Mouse (Mus musculus) forebrain, embryonic 11.5 days (tissue): Measurements from ENCODE around the gene Atg2a. TPM values are rescaled to one million over a fixed set of nuclear protein-coding genes. Genes with fewer than 3 reads are reported as not detected.

ENCODE experiments used
- ATAC-seq: fragments of 200-750 bp; cut with Nextera tagmentation; replicated peaks from 2 replicates; pipeline ENCODE4 v1.8.0; 2017; ENCODE audit warnings: moderate TSS enrichment; ENCODE audit not compliant: low FRiP score
- DNase-seq: peaks from one replicate; pipeline ENCODE4 v3.0.0-alpha.2; 2017; ENCODE audit warnings: low spot score
- H3K27ac ChIP-seq: fragments of 300-500 bp; sonication (generic); 2 replicates; pipeline ENCODE4 v1.5.1; 2014; ENCODE audit warnings: low read depth, low read length
- H3K27me3 ChIP-seq: fragments of 300-500 bp; sonication (generic); 2 replicates; pipeline ENCODE4 v1.6.1; 2014; ENCODE audit warnings: mild to moderate bottlenecking, low read length, mixed read lengths; ENCODE audit not compliant: control insufficient read depth, insufficient read depth
- H3K36me3 ChIP-seq: fragments of 300-500 bp; sonication (generic); 2 replicates; pipeline ENCODE4 v1.6.1; 2014; ENCODE audit warnings: mild to moderate bottlenecking, low read length, moderate library complexity, mixed read lengths; ENCODE audit not compliant: control insufficient read depth, insufficient read depth
- H3K4me1 ChIP-seq: fragments of 300-500 bp; sonication (generic); replicated peaks from 2 replicates; pipeline ENCODE4 v1.6.1; 2014; ENCODE audit warnings: low read length, mixed read lengths; ENCODE audit not compliant: control insufficient read depth, insufficient read depth
- H3K4me2 ChIP-seq: fragments of 300-500 bp; sonication (generic); 2 replicates; pipeline ENCODE4 v1.6.1; 2014; ENCODE audit warnings: low read depth, mild to moderate bottlenecking, low read length, moderate library complexity, mixed read lengths; ENCODE audit not compliant: severe bottlenecking
- H3K4me3 ChIP-seq: fragments of 300-500 bp; sonication (generic); 2 replicates; pipeline ENCODE4 v1.5.1; 2014; ENCODE audit warnings: low read depth, low read length
- H3K9ac ChIP-seq: fragments of 300-500 bp; sonication (generic); 2 replicates; pipeline ENCODE4 v1.6.1; 2014; ENCODE audit warnings: low read length
- H3K9me3 ChIP-seq: fragments of 300-500 bp; sonication (generic); 2 replicates; pipeline ENCODE4 v1.6.1; 2016; ENCODE audit warnings: low read length, mixed read lengths; ENCODE audit not compliant: control insufficient read depth
- WGBS: fragments of 180-500 bp; shearing (Covaris S2); extraction: QIAGEN DNeasy Blood & Tissue Kit; methylation state at CpG from one replicate; pipeline ENCODE4 v1.1.7; 2014; 5-methylcytosine and 5-hydroxymethylcytosine counted together
- polyA plus RNA-seq: library from polyadenylated mRNA; unstranded; fragments of >200 nt; fragmentation: Nextera tagmentation; extraction: Ambion mirVana; gene quantifications from 2 replicates; pipeline ENCODE4 v1.2.1, GENCODE M21; 2014

Atg2a gene
- polyA plus RNA-seq, 1 experiment from 2014 or later = 12.3 TPM

GRCm38 (mm10) chr19:6230411-6230810 lies 11.1 kb upstream of the Atg2a start:
- Histone ChIP-seq H3K9ac (no peak overlapping the region), H3K27me3 (no peaks in the 10 kb centered on the region), H3K9me3 (no peaks in the 10 kb centered on the region), H3K4me3 (no peak overlapping the region), H3K4me2 (no peak overlapping the region), H3K4me1 (peaks cover 7% of the 10 kb centered on the region; the same call in 1 of the 2 replicates), H3K27ac (no peak overlapping the region), H3K36me3 (no peaks in the 10 kb centered on the region; the same call in 1 of the 2 replicates)
- 91% methylated on average over 4 of the region's 4 CpGs for WGBS
- ATAC-seq = no peak
- no peak for DNase-seq

GRCm38 (mm10) chr19:6231036-6231435 lies 10.4 kb upstream of the Atg2a start:
- no peak overlapping the region for H3K4me2 ChIP-seq
- DNase-seq (no peak), ATAC-seq (no peak)
- 89% methylated on average over 2 of the region's 2 CpGs for WGBS
- H3K4me1 ChIP-seq = peaks cover 7% of the 10 kb centered on the region; the same call in 1 of the 2 replicates
- H3K27me3 ChIP-seq = no peaks in the 10 kb centered on the region
- H3K9me3 ChIP-seq = no peaks in the 10 kb centered on the region
- no peak overlapping the region for H3K9ac ChIP-seq
- H3K4me3 ChIP-seq = no peak overlapping the region
- no peak overlapping the region for H3K27ac ChIP-seq
- H3K36me3 ChIP-seq = no peaks in the 10 kb centered on the region; the same call in 1 of the 2 replicates

GRCm38 (mm10) chr19:6233647-6234046 lies 7.8 kb upstream of the Atg2a start:
- no peaks in the 10 kb centered on the region; the same call in 1 of the 2 replicates for H3K36me3 ChIP-seq
- H3K4me1 ChIP-seq = peaks cover 7% of the 10 kb centered on the region; the same call in 1 of the 2 replicates
- no peaks in the 10 kb centered on the region for H3K27me3 ChIP-seq
- WGBS = 88% methylated on average over 16 of the region's 16 CpGs
- no peak overlapping the region for H3K4me3 ChIP-seq
- H3K4me2 ChIP-seq = no peak overlapping the region
- H3K9ac ChIP-seq = no peak overlapping the region
- no peaks in the 10 kb centered on the region for H3K9me3 ChIP-seq
- DNase-seq = no peak
- no peak for ATAC-seq
- no peak overlapping the region for H3K27ac ChIP-seq

- Histone ChIP-seq H3K9me3 (no peaks in the 10 kb centered on the region), H3K27ac (no peak overlapping the region), H3K36me3 (no peaks in the 10 kb centered on the region; the same call in 1 of the 2 replicates), H3K4me1 (peaks cover 7% of the 10 kb centered on the region; the same call in 1 of the 2 replicates), H3K4me3 (peak overlapping the region; percentile 67), H3K9ac (peak overlapping the region; percentile 61), H3K4me2 (peak overlapping the region; percentile 66), H3K27me3 (no peaks in the 10 kb centered on the region)
- WGBS = 68% methylated on average over 11 of the region's 11 CpGs
- ATAC-seq (no peak), DNase-seq (no peak)
These were observed 7.0 kb upstream of the Atg2a start for GRCm38 (mm10) chr19:6234337-6235083.

GRCm38 (mm10) chr19:6235084-6236052 lies 6.1 kb upstream of the Atg2a start, which contains the start of gene Ppp2r5b:
Ppp2r5b (minus strand) TSS chr19:6235872.
- DNase-seq = peak; percentile 95
- Histone ChIP-seq H3K4me3 (peak within 1 kb of the TSS; percentile 67), H3K9me3 (no peaks in the 10 kb centered on the region), H3K9ac (peak within 1 kb of the TSS; percentile 61), H3K4me1 (peaks cover 7% of the 10 kb centered on the region; the same call in 1 of the 2 replicates), H3K36me3 (no peaks in the 10 kb centered on the region; the same call in 1 of the 2 replicates), H3K27ac (peak within 1 kb of the TSS; percentile 76), H3K27me3 (no peaks in the 10 kb centered on the region), H3K4me2 (peak within 1 kb of the TSS; percentile 66)
- ATAC-seq = peak; percentile 92
- WGBS = 2% methylated on average over 48 of the region's 48 CpGs

GRCm38 (mm10) chr19:6236053-6236441 lies 5.4 kb upstream of the Atg2a start:
- ATAC-seq (peak; percentile 88), DNase-seq (peak; percentile 92)
- H3K36me3 ChIP-seq = no peaks in the 10 kb centered on the region; the same call in 1 of the 2 replicates
- peak overlapping the region; percentile 61 for H3K9ac ChIP-seq
- peak overlapping the region; percentile 66 for H3K4me2 ChIP-seq
- peak overlapping the region; percentile 67 for H3K4me3 ChIP-seq
- WGBS = 0% methylated on average over 9 of the region's 9 CpGs
- H3K4me1 ChIP-seq = peaks cover 7% of the 10 kb centered on the region; the same call in 1 of the 2 replicates
- H3K27me3 ChIP-seq = no peaks in the 10 kb centered on the region
- H3K27ac ChIP-seq = peak overlapping the region; percentile 76
- H3K9me3 ChIP-seq = no peaks in the 10 kb centered on the region

- no peak overlapping the region for H3K4me2 ChIP-seq
- ATAC-seq (no peak), DNase-seq (no peak)
- no peak overlapping the region for H3K9ac ChIP-seq
- 72% methylated on average over 7 of the region's 7 CpGs for WGBS
- H3K36me3 ChIP-seq = no peaks in the 10 kb centered on the region
- H3K27me3 ChIP-seq = no peaks in the 10 kb centered on the region
- no peak overlapping the region for H3K4me3 ChIP-seq
- no peaks in the 10 kb centered on the region for H3K9me3 ChIP-seq
- peaks cover 7% of the 10 kb centered on the region; the same call in 1 of the 2 replicates for H3K4me1 ChIP-seq
- no peak overlapping the region for H3K27ac ChIP-seq
These were observed 4.6 kb upstream of the Atg2a start for GRCm38 (mm10) chr19:6236842-6237241.

- no peaks in the 10 kb centered on the region for H3K27me3 ChIP-seq
These were observed 2.7 kb upstream of the Atg2a start for GRCm38 (mm10) chr19:6238740-6239139.

More at GRCm38 (mm10) chr19:6238740-6239139, 2.7 kb upstream of the Atg2a start:
- Histone ChIP-seq H3K4me2 (no peak overlapping the region), H3K9me3 (no peaks in the 10 kb centered on the region), H3K4me1 (peaks cover 11% of the 10 kb centered on the region; the same call in 1 of the 2 replicates), H3K4me3 (no peak overlapping the region), H3K9ac (no peak overlapping the region), H3K36me3 (no peaks in the 10 kb centered on the region), H3K27ac (no peak overlapping the region)
- no peak for DNase-seq
- ATAC-seq = no peak
